Mouse (Mus musculus) ovary, postnatal 14 days (tissue): ENCODE results near the gene Prmt8.
A peak's percentile ranks its signal among the peaks of the same experiment; 100 is the strongest.

ENCODE experiments used
- DNase-seq: peaks from one replicate; pipeline ENCODE4 v3.0.0; 2022; ENCODE audit warnings: low spot score

Prmt8 gene

GRCm38 (mm10) chr6:127769275-127770156, at the start of gene Prmt8:
Gene Prmt8, minus strand, starts transcription at chr6:127769472.
- no peak for DNase-seq

GRCm38 (mm10) chr6:127803046-127803729, 33.9 kb upstream of the Prmt8 start:
- DNase-seq: no peak

GRCm38 (mm10) chr6:127802211-127802610, 32.9 kb upstream of the Prmt8 start:
- DNase-seq: no peak

- no peak for DNase-seq
These were observed 20.8 kb upstream of the Prmt8 start for GRCm38 (mm10) chr6:127790023-127790422.

- DNase-seq: no peak
These were observed 1.5 kb upstream of the Prmt8 start for GRCm38 (mm10) chr6:127770806-127771205.

- no peak for DNase-seq
These were observed 524 bp downstream of the Prmt8 start for GRCm38 (mm10) chr6:127768621-127769274.

- peak; percentile 63 for DNase-seq
These were observed 1.4 kb downstream of the Prmt8 start for GRCm38 (mm10) chr6:127767706-127768493.

GRCm38 (mm10) chr6:127767201-127767705, 2.0 kb downstream of the Prmt8 start:
- no peak for DNase-seq

- DNase-seq: no peak
These were observed 2.6 kb downstream of the Prmt8 start for GRCm38 (mm10) chr6:127766641-127767200.

GRCm38 (mm10) chr6:127766041-127766604, 3.1 kb downstream of the Prmt8 start:
- DNase-seq: no peak

- no peak for DNase-seq
These were observed 3.7 kb downstream of the Prmt8 start for GRCm38 (mm10) chr6:127765573-127765972.

GRCm38 (mm10) chr6:127758264-127758663, 11.0 kb downstream of the Prmt8 start:
- no peak for DNase-seq

GRCm38 (mm10) chr6:127757667-127758167, 11.6 kb downstream of the Prmt8 start:
- no peak for DNase-seq

GRCm38 (mm10) chr6:127756856-127757255, 12.4 kb downstream of the Prmt8 start:
- no peak for DNase-seq

GRCm38 (mm10) chr6:127753228-127753627, 16.0 kb downstream of the Prmt8 start:
- no peak for DNase-seq

GRCm38 (mm10) chr6:127752681-127753080, 16.6 kb downstream of the Prmt8 start:
- DNase-seq: no peak

GRCm38 (mm10) chr6:127751499-127751898, 17.8 kb downstream of the Prmt8 start:
- no peak for DNase-seq

GRCm38 (mm10) chr6:127748793-127749192, 20.5 kb downstream of the Prmt8 start:
- no peak for DNase-seq

GRCm38 (mm10) chr6:127742290-127742689, 27.0 kb downstream of the Prmt8 start:
- DNase-seq: no peak

GRCm38 (mm10) chr6:127741162-127741561, 28.1 kb downstream of the Prmt8 start:
- no peak for DNase-seq

GRCm38 (mm10) chr6:127740711-127741110, 28.6 kb downstream of the Prmt8 start:
- no peak for DNase-seq
